Mouse (Mus musculus) E14TG2a.4 (cell line): Measurements from ENCODE around the gene Tmem245.
"Not testable (repeated sequence)": the region's sequence is repeated elsewhere in the genome, so short reads cannot be mapped to it uniquely, and the experiment has no call there.

Experiments used
- H3K27me3 ChIP-seq: 2 replicates; pipeline ENCODE4 v1.6.1; 2014; ENCODE audit warnings: low read length, control low read depth; ENCODE audit not compliant: insufficient read depth
- H3K36me3 ChIP-seq: 2 replicates; pipeline ENCODE4 v1.6.1; 2014; ENCODE audit warnings: low read length, control low read depth; ENCODE audit not compliant: insufficient read depth
- H3K4me1 ChIP-seq: replicated peaks from 2 replicates; pipeline ENCODE4 v1.6.1; 2014; ENCODE audit warnings: low read depth, low read length, control low read depth
- H3K4me3 ChIP-seq: replicated peaks from 2 replicates; pipeline ENCODE4 v1.5.1; 2014; ENCODE audit warnings: mild to moderate bottlenecking, low read length
- H3K9me3 ChIP-seq: 2 replicates; pipeline ENCODE4 v1.6.1; 2014; ENCODE audit warnings: low read length, control low read depth
- CTCF ChIP-seq: conservative IDR thresholded peaks from 2 replicates; pipeline ENCODE4 v1.5.1; 2014; ENCODE audit warnings: low read length
- NANOG ChIP-seq: IDR thresholded peaks from 2 replicates; pipeline ENCODE4 v1.6.1; 2014; ENCODE audit warnings: borderline replicate concordance, low read length, mixed read lengths
- POU5F1 ChIP-seq: IDR thresholded peaks from 2 replicates; pipeline ENCODE4 v1.6.1; 2014; ENCODE audit warnings: low read length, borderline replicate concordance

Gene Tmem245

GRCm38 (mm10) chr4:56894196-56894595 is 53.0 kb downstream of the Tmem245 start:
- peaks cover 82% of the 10 kb centered on the region for H3K36me3 ChIP-seq
- H3K4me3 ChIP-seq = peak overlapping the region; percentile 32
- no peaks in the 10 kb centered on the region for H3K27me3 ChIP-seq
- peaks cover 77% of the 10 kb centered on the region for H3K4me1 ChIP-seq
- no peaks in the 10 kb centered on the region for H3K9me3 ChIP-seq
- TF ChIP-seq NANOG (no peak), POU5F1 (no peak), CTCF (no peak)

- H3K4me1 ChIP-seq = peaks cover 62% of the 10 kb centered on the region
- no peaks in the 10 kb centered on the region for H3K27me3 ChIP-seq
- peaks cover 83% of the 10 kb centered on the region for H3K36me3 ChIP-seq
- H3K4me3 ChIP-seq = no peak overlapping the region
- H3K9me3 ChIP-seq = no peaks in the 10 kb centered on the region
- no peak for TF ChIP-seq NANOG
- TF ChIP-seq POU5F1 = no peak
These were observed 54.6 kb downstream of the Tmem245 start for GRCm38 (mm10) chr4:56892501-56893115.

GRCm38 (mm10) chr4:56888483-56888882 is 58.8 kb downstream of the Tmem245 start:
- no peaks in the 10 kb centered on the region for H3K27me3 ChIP-seq
- peaks cover 31% of the 10 kb centered on the region for H3K4me1 ChIP-seq
- H3K36me3 ChIP-seq = peaks cover 93% of the 10 kb centered on the region
- no peaks in the 10 kb centered on the region for H3K9me3 ChIP-seq
- TF ChIP-seq CTCF (no peak), NANOG (no peak), POU5F1 (no peak)
- H3K4me3 ChIP-seq = no peak overlapping the region

- peaks cover 94% of the 10 kb centered on the region for H3K36me3 ChIP-seq
- TF ChIP-seq POU5F1 (no peak), NANOG (no peak), CTCF (no peak)
- no peak overlapping the region for H3K4me3 ChIP-seq
These were observed 60.8 kb downstream of the Tmem245 start for GRCm38 (mm10) chr4:56886286-56886979.

GRCm38 (mm10) chr4:56880036-56880703 is 67.1 kb downstream of the Tmem245 start:
- TF ChIP-seq POU5F1 (no peak), NANOG (no peak), CTCF (no peak)
- no peaks in the 10 kb centered on the region for H3K27me3 ChIP-seq
- no peaks in the 10 kb centered on the region for H3K9me3 ChIP-seq
- peaks cover 23% of the 10 kb centered on the region for H3K4me1 ChIP-seq
- H3K4me3 ChIP-seq = no peak overlapping the region
- peaks cover 91% of the 10 kb centered on the region for H3K36me3 ChIP-seq

More at GRCm38 (mm10) chr4:56886286-56886979, 60.8 kb downstream of the Tmem245 start:
- Histone ChIP-seq H3K9me3 (no peaks in the 10 kb centered on the region), H3K27me3 (no peaks in the 10 kb centered on the region), H3K4me1 (peaks cover 24% of the 10 kb centered on the region)

GRCm38 (mm10) chr4:56878971-56879370 is 68.3 kb downstream of the Tmem245 start:
- Histone ChIP-seq H3K27me3 (no peaks in the 10 kb centered on the region), H3K9me3 (peaks cover 4% of the 10 kb centered on the region; the same call in 1 of the 2 replicates), H3K4me1 (peaks cover 23% of the 10 kb centered on the region), H3K4me3 (no peak overlapping the region), H3K36me3 (peaks cover 89% of the 10 kb centered on the region)
- TF ChIP-seq CTCF = no peak
- TF ChIP-seq NANOG = no peak
- no peak for TF ChIP-seq POU5F1

GRCm38 (mm10) chr4:56870541-56870940 is 76.7 kb downstream of the Tmem245 start:
- not testable (repeated sequence) for H3K4me3 ChIP-seq, H3K4me1 ChIP-seq, H3K9me3 ChIP-seq, H3K27me3 ChIP-seq
- H3K36me3 ChIP-seq = peaks cover 76% of the 10 kb centered on the region

GRCm38 (mm10) chr4:56867761-56868160 is 79.5 kb downstream of the Tmem245 start:
- no peak for TF ChIP-seq CTCF
- no peak for TF ChIP-seq NANOG
- TF ChIP-seq POU5F1 = no peak
- no peaks in the 10 kb centered on the region for H3K9me3 ChIP-seq
- H3K4me1 ChIP-seq = peaks cover 25% of the 10 kb centered on the region
- H3K27me3 ChIP-seq = peaks cover 3% of the 10 kb centered on the region; the same call in 1 of the 2 replicates
- H3K36me3 ChIP-seq = peaks cover 54% of the 10 kb centered on the region
- no peak overlapping the region for H3K4me3 ChIP-seq

GRCm38 (mm10) chr4:56865971-56866370 is 81.3 kb downstream of the Tmem245 start:
- no peaks in the 10 kb centered on the region for H3K9me3 ChIP-seq
- peaks cover 36% of the 10 kb centered on the region for H3K36me3 ChIP-seq
- H3K4me1 ChIP-seq = peaks cover 39% of the 10 kb centered on the region
- peaks cover 3% of the 10 kb centered on the region; the same call in 1 of the 2 replicates for H3K27me3 ChIP-seq
- no peak overlapping the region for H3K4me3 ChIP-seq
- TF ChIP-seq CTCF = no peak
- no peak for TF ChIP-seq NANOG
- TF ChIP-seq POU5F1 = no peak
